Mouse (Mus musculus): ENCODE measurements around the gene Aldh5a1. TPM values are rescaled to one million over a fixed set of nuclear protein-coding genes. Genes with fewer than 3 reads are reported as not detected.

The Aldh5a1 gene
- 0.93 TPM for polyA plus RNA-seq (2017; shearing (Covaris generic))

GRCm38 (mm10) chr13:24937108-24937838 lies at the start of gene Aldh5a1:
TSS of gene Aldh5a1 (minus strand) at chr13:24937661.

GRCm38 (mm10) chr13:24942512-24943282 lies 5.2 kb upstream of the Aldh5a1 start, which contains the start of gene Gpld1:
TSS of gene Gpld1 (plus strand) at chr13:24943152.

Other genes with a start within 250 kb of the Aldh5a1 start
- gene Armh2, start 196.4 kb downstream of the Aldh5a1 start, polyA plus RNA-seq (2017; shearing (Covaris generic)): 0.20 TPM
- 24.2 TPM for gene Gmnn, start 175.7 kb downstream of the Aldh5a1 start, polyA plus RNA-seq (2017; shearing (Covaris generic))
- gene BC005537, start 136.0 kb downstream of the Aldh5a1 start, polyA plus RNA-seq (2017; shearing (Covaris generic)): 20.0 TPM
- 76.9 TPM for gene Acot13, start 106.1 kb downstream of the Aldh5a1 start, polyA plus RNA-seq (2017; shearing (Covaris generic))
- gene Tdp2, start 106.0 kb downstream of the Aldh5a1 start, polyA plus RNA-seq (2017; shearing (Covaris generic)): 66.0 TPM
- 0.89 TPM for gene D130043K22Rik, start 92.5 kb downstream of the Aldh5a1 start, polyA plus RNA-seq (2017; shearing (Covaris generic))
- 2.9 TPM for gene Gpld1, start 5.5 kb upstream of the Aldh5a1 start, polyA plus RNA-seq (2017; shearing (Covaris generic))
- 26.9 TPM for gene Mrs2, start 82.7 kb upstream of the Aldh5a1 start, polyA plus RNA-seq (2017; shearing (Covaris generic))
- gene Dcdc2a, start 118.3 kb upstream of the Aldh5a1 start, polyA plus RNA-seq (2017; shearing (Covaris generic)): 0.07 TPM

Measured in CD4-positive, CD25-positive, alpha-beta regulatory T cell (primary cell).